Mouse (Mus musculus): ENCODE data around the gene Msx2. TPM values are rescaled to one million over a fixed set of nuclear protein-coding genes. Genes with fewer than 3 reads are reported as not detected.

Msx2 gene
- polyA plus RNA-seq, 1 experiment from 2014 or later, result 10.8 TPM

DNA sequence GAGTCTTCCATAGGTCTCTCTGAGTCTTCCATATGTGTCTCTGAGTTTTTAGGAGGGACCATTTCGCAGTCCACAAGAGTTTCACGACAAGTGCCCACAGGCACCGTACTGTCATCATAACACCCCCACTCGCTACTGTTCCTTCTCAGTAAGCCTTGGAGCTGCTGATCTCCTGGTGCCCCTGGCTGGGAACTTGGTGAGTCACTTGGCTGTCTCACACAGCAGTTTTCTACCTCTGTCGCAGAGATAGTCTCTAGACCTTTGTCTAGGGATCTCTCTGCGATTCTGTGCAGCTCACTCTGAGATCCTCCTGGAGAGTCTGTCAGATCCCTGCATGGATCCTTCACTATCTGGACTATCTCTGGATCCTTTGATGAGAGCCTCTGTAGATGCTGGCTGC lies 55.2 kb downstream of the Msx2 start:
- H3K27ac ChIP-seq (ENCODE audit: low read depth, low read length), result no peak overlapping the region
- WGBS (ENCODE audit: insufficient replicate concordance), result 84% methylated on average over 6 of the region's 6 CpGs
- ATAC-seq (replicated peaks; ENCODE audit: insufficient number of reproducible peaks, low FRiP score, low TSS enrichment), result no peak
- H3K4me3 ChIP-seq (ENCODE audit: low read depth, low read length), result no peak overlapping the region
- no peaks in the 10 kb centered on the region for H3K9me3 ChIP-seq (replicated peaks; ENCODE audit: control insufficient read depth, low read length)
- no peaks in the 10 kb centered on the region for H3K36me3 ChIP-seq (ENCODE audit: control insufficient read depth, insufficient read depth, low read length)
- no peak overlapping the region for H3K4me2 ChIP-seq
- no peaks in the 10 kb centered on the region for H3K27me3 ChIP-seq (ENCODE audit: control insufficient read depth, insufficient read depth, low read length)
- 0 out of 2 replicates have a peak, but pooled peaks cover 2% of the 10 kb centered on the region for H3K4me1 ChIP-seq (ENCODE audit: control insufficient read depth, insufficient read depth, low read length)
- H3K9ac ChIP-seq (ENCODE audit: low read depth, low read length), result no peak overlapping the region

Other genes starting within 250 kb of the Msx2 start
- 10.2 and 12.6 TPM in 2 replicates for gene Ror2, start 186.9 kb downstream of the Msx2 start, polyA plus RNA-seq (2014; fragmentation: Nextera tagmentation; extraction: Ambion mirVana)
- 20.9 and 22.3 TPM in 2 replicates for gene Sptlc1, start 95.7 kb downstream of the Msx2 start, polyA plus RNA-seq (2014; fragmentation: Nextera tagmentation; extraction: Ambion mirVana)

Data from heart, embryonic 11.5 days (tissue).